Comparison of ENCODE assay signal across 8 mouse cellular contexts in genomic region chr13:77135621-77135981, GRCm38 (mm10). TPM values are rescaled to one million over a fixed set of nuclear protein-coding genes. Genes with fewer than 3 reads are reported as not detected.
A peak's percentile ranks its signal among the peaks of the same experiment; 100 is the strongest.
DNase-seq lines count a peak whose midpoint lies in the region; ATAC-seq and TF ChIP-seq lines count a peak whose summit lies in the region.

No protein-coding gene starts in this region.

- intact Hi-C loops in gastrocnemius, postnatal 14 days (cut with DNase I; ENCODE audit: low total_unique reads) = no loop called here

- no peaks in the 10 kb centered on the region for H3K9me3 ChIP-seq in forebrain, embryonic 11.5 days (ENCODE audit: control insufficient read depth, low read length)
- no peaks in the 10 kb centered on the region for H3K9me3 ChIP-seq in liver, embryonic 12.5 days (replicated peaks)
- H3K9me3 ChIP-seq in stomach, embryonic 15.5 days = no peaks in the 10 kb centered on the region

- peak; percentile 69 for ATAC-seq in forebrain, embryonic 11.5 days (replicated peaks; ENCODE audit: low FRiP score)
- peak; percentile 69 for ATAC-seq in liver, embryonic 12.5 days
- peak; percentile 50 for ATAC-seq in stomach, embryonic 15.5 days (ENCODE audit: insufficient read depth, low FRiP score, low read depth)

- no peak for TF ChIP-seq POLR2A in spleen, adult 2 months (IDR thresholded peaks at IDR 0.05; ENCODE audit: low read depth, low read length)

- no peaks in the 10 kb centered on the region for H3K4me1 ChIP-seq in spleen, adult 2 months (ENCODE audit: control insufficient read depth, insufficient read depth, insufficient read length)
- H3K4me1 ChIP-seq in forebrain, embryonic 11.5 days (replicated peaks; ENCODE audit: control insufficient read depth, insufficient read depth, low read length) = no peaks in the 10 kb centered on the region
- H3K4me1 ChIP-seq in liver, embryonic 12.5 days = peaks cover 6% of the 10 kb centered on the region; the same call in 1 of the 2 replicates
- H3K4me1 ChIP-seq in stomach, embryonic 15.5 days = no peaks in the 10 kb centered on the region

- H3K4me2 ChIP-seq in forebrain, embryonic 11.5 days (ENCODE audit: low read depth, low read length, severe bottlenecking) = peak overlapping the region; percentile 71
- peak overlapping the region; percentile 72 for H3K4me2 ChIP-seq in liver, embryonic 12.5 days
- H3K4me2 ChIP-seq in stomach, embryonic 15.5 days = peak overlapping the region; percentile 52

- H3K4me3 ChIP-seq in spleen, adult 2 months (ENCODE audit: extremely low read depth, insufficient read depth, insufficient read length) = peak overlapping the region; percentile 91
- H3K4me3 ChIP-seq in forebrain, embryonic 11.5 days (ENCODE audit: low read depth, low read length) = peak overlapping the region; percentile 76
- peak overlapping the region; percentile 82 for H3K4me3 ChIP-seq in liver, embryonic 12.5 days
- H3K4me3 ChIP-seq in stomach, embryonic 15.5 days (replicated peaks) = peak overlapping the region; percentile 96

- H3K9ac ChIP-seq in forebrain, embryonic 11.5 days (ENCODE audit: low read length) = peak overlapping the region; percentile 89
- H3K9ac ChIP-seq in liver, embryonic 12.5 days = peak overlapping the region; percentile 87
- peak overlapping the region; percentile 23 for H3K9ac ChIP-seq in stomach, embryonic 15.5 days

- no peak for TF ChIP-seq CTCF in spleen, adult 2 months (IDR thresholded peaks at IDR 0.05; ENCODE audit: extremely low read depth, insufficient read depth, insufficient read length, insufficient replicate concordance)

- no peaks in the 10 kb centered on the region for H3K27me3 ChIP-seq in spleen, adult 2 months (ENCODE audit: control insufficient read depth, insufficient read depth, low read length)
- H3K27me3 ChIP-seq in forebrain, embryonic 11.5 days (ENCODE audit: control insufficient read depth, insufficient read depth, low read length) = no peaks in the 10 kb centered on the region
- H3K27me3 ChIP-seq in liver, embryonic 12.5 days (replicated peaks) = no peaks in the 10 kb centered on the region
- H3K27me3 ChIP-seq in stomach, embryonic 15.5 days (replicated peaks) = no peaks in the 10 kb centered on the region

- H3K27ac ChIP-seq in spleen, adult 2 months (ENCODE audit: insufficient read depth, low read length) = no peak overlapping the region; the same call in 1 of the 2 replicates
- no peak overlapping the region for H3K27ac ChIP-seq in forebrain, embryonic 11.5 days (ENCODE audit: low read depth, low read length)
- H3K27ac ChIP-seq in liver, embryonic 12.5 days = peak overlapping the region; percentile 86
- peak overlapping the region; percentile 12 for H3K27ac ChIP-seq in stomach, embryonic 15.5 days

- H3K36me3 ChIP-seq in spleen, adult 2 months (ENCODE audit: control insufficient read depth, insufficient read depth, low read length) = no peaks in the 10 kb centered on the region
- H3K36me3 ChIP-seq in forebrain, embryonic 11.5 days (ENCODE audit: control insufficient read depth, insufficient read depth, low read length) = no peaks in the 10 kb centered on the region
- H3K36me3 ChIP-seq in liver, embryonic 12.5 days = no peaks in the 10 kb centered on the region
- H3K36me3 ChIP-seq in stomach, embryonic 15.5 days = no peaks in the 10 kb centered on the region

- DNase-seq in spleen, adult 2 months (ENCODE audit: low read depth in 1 of 2, low spot score in 2 of 2) = no peak
- DNase-seq in spleen, postnatal 4 days (ENCODE audit: low spot score in 2 of 2) = no peak
- no peak for DNase-seq in forebrain, embryonic 11.5 days (ENCODE audit: low spot score)
- no peak for DNase-seq in gastrocnemius, postnatal 14 days
- no peak for DNase-seq in layer of hippocampus, postnatal 14 days (ENCODE audit: low spot score in 2 of 2)
- no peak for DNase-seq in spleen, postnatal 36 days (ENCODE audit: low spot score in 2 of 2)

- WGBS in spleen, adult 2 months = 1% methylated on average over 11 of the region's 11 CpGs
- 1% methylated on average over 11 of the region's 11 CpGs for WGBS in forebrain, embryonic 11.5 days
- 0% methylated on average over 11 of the region's 11 CpGs for WGBS in liver, embryonic 12.5 days (ENCODE audit: insufficient replicate concordance)
- WGBS in stomach, embryonic 15.5 days = under 1% methylated on average over 11 of the region's 11 CpGs

RNA-seq across cellular contexts. Expression of gene 2210408I21Rik, which starts 0.3 kb away (rescaled TPM):
- 0.11 and 0.14 TPM in 2 replicates for polyA plus RNA-seq in spleen, adult 2 months (2012; rRNA removed)
- polyA plus RNA-seq in forebrain, embryonic 11.5 days (2014; fragmentation: Nextera tagmentation; extraction: Ambion mirVana) = 10.1 and 14.2 TPM in 2 replicates
- polyA plus RNA-seq in liver, embryonic 12.5 days (2016; fragmentation: Nextera tagmentation; extraction: Ambion mirVana) = 3.4 and 4.1 TPM in 2 replicates
- 7.1 TPM in 2 replicates for polyA plus RNA-seq in stomach, embryonic 15.5 days (2015; fragmentation: Nextera tagmentation; extraction: Ambion mirVana)
- 1 to 10 TPM; 2.8 to 3.6 TPM for total RNA-seq in gastrocnemius, postnatal 14 days (2021)
- total RNA-seq in layer of hippocampus, postnatal 14 days (2021) = 10 to 100 TPM; 17.7 to 21.7 TPM

RNA-seq across cellular contexts. Expression of gene Slf1, which starts 0.3 kb away (rescaled TPM):
- polyA plus RNA-seq in spleen, adult 2 months (2012; rRNA removed) = 3.0 and 5.4 TPM in 2 replicates
- polyA plus RNA-seq in forebrain, embryonic 11.5 days (2014; fragmentation: Nextera tagmentation; extraction: Ambion mirVana) = 45.4 and 54.8 TPM in 2 replicates
- 23.6 and 24.2 TPM in 2 replicates for polyA plus RNA-seq in liver, embryonic 12.5 days (2016; fragmentation: Nextera tagmentation; extraction: Ambion mirVana)
- polyA plus RNA-seq in stomach, embryonic 15.5 days (2015; fragmentation: Nextera tagmentation; extraction: Ambion mirVana) = 32.2 and 33.1 TPM in 2 replicates
- 1 to 10 TPM; 4.1 to 4.7 TPM for total RNA-seq in gastrocnemius, postnatal 14 days (2021)
- total RNA-seq in layer of hippocampus, postnatal 14 days (2021) = 10 to 100 TPM; 17.7 to 19.6 TPM

Comparison
In these comparisons a context has a peak if more than half of its experiments do, and no peak if none do; other contexts are left out.
1. H3K27ac ChIP-seq: peak in liver, embryonic 12.5 days (single experiment) and stomach, embryonic 15.5 days (single experiment); none in spleen, adult 2 months (single experiment) and forebrain, embryonic 11.5 days (single experiment).
2. H3K9ac ChIP-seq: peak in every context shown above with its lines; median percentile 89 in forebrain, embryonic 11.5 days; 87 in liver, embryonic 12.5 days; 23 in stomach, embryonic 15.5 days.
3. Peak in every context shown above with its lines, with median percentiles within 50 percentile points of each other: H3K4me3 ChIP-seq, ATAC-seq and H3K4me2 ChIP-seq.